Comparison of ENCODE assay signal across 14 mouse cellular contexts in the genomic region with DNA sequence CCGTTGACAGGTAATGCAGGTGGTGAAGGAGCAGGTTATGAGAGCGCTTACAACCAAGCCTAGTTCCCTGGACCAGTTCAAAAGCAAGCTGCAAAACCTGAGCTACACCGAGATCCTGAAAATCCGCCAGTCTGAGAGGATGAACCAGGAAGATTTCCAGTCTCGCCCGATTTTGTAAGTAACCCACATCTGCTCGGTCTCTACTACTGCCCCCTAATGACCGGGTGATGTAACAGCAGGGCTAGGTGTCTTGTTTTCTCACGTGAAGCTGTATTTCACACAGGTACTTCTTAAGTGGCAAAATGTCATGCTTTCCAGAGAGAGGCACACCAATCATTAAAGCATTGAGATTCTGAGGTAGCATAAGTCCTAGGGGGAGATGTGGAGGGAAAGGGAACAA.
DNase-seq lines count a peak whose midpoint lies in the region; ATAC-seq and TF ChIP-seq lines count a peak whose summit lies in the region.
"Had no signal": no experiment of that assay in that cellular context is flagged by ENCODE, and none has a peak within 500 bp of the region (broad histone marks: within the 10 kb centered on the region; RNA-seq: fewer than 3 reads in every experiment).

No protein-coding gene starts in this region.

- no peaks in the 10 kb centered on the region for H3K4me1 ChIP-seq in spleen, adult 2 months (ENCODE audit: control insufficient read depth, insufficient read depth, insufficient read length)
- H3K4me1 ChIP-seq: heart, embryonic 15.5 days; midbrain, embryonic 10.5 days had no signal

- peaks cover 11% of the 10 kb centered on the region for H3K36me3 ChIP-seq in spleen, adult 2 months (ENCODE audit: control insufficient read depth, insufficient read depth, low read length)
- H3K36me3 ChIP-seq: heart, embryonic 15.5 days; midbrain, embryonic 10.5 days had no signal

- peak; percentile 37; the same call in 1 of the 2 replicates for TF ChIP-seq CTCF in spleen, adult 2 months (IDR thresholded peaks at IDR 0.05; ENCODE audit: extremely low read depth, insufficient read depth, insufficient read length, insufficient replicate concordance)

- intact Hi-C loops in heart, postnatal 10 days (cut with DNase I): no loop called here

- no peak overlapping the region for H3K4me3 ChIP-seq in spleen, adult 2 months (ENCODE audit: extremely low read depth, insufficient read depth, insufficient read length)
- H3K4me3 ChIP-seq: heart, embryonic 15.5 days; midbrain, embryonic 10.5 days; neural tube, embryonic 13.5 days had no signal

- H3K27ac ChIP-seq in spleen, adult 2 months (ENCODE audit: insufficient read depth, low read length): no peak overlapping the region
- H3K27ac ChIP-seq: heart, embryonic 15.5 days; midbrain, embryonic 10.5 days; neural tube, embryonic 13.5 days had no signal

- no peak for TF ChIP-seq POLR2A in spleen, adult 2 months (IDR thresholded peaks at IDR 0.05; ENCODE audit: low read depth, low read length)

- WGBS in spleen, adult 2 months: 83% methylated on average over 9 of the region's 9 CpGs

- H3K27me3 ChIP-seq in spleen, adult 2 months (ENCODE audit: control insufficient read depth, insufficient read depth, low read length): no peaks in the 10 kb centered on the region
- H3K27me3 ChIP-seq: heart, embryonic 15.5 days; neural tube, embryonic 13.5 days had no signal

- peak; percentile 42 for DNase-seq in heart, adult 11 months
- DNase-seq in heart, postnatal 10 days: no peak
- DNase-seq in spleen, adult 2 months (ENCODE audit: low read depth in 1 of 2, low spot score in 2 of 2): peak in 1 of 2 experiments; percentile 7
- DNase-seq in spleen, postnatal 10 days (ENCODE audit: low spot score in 2 of 2): no peak
- DNase-seq in ovary, postnatal 36 days (ENCODE audit: low spot score): no peak
- no peak for DNase-seq in yolk sac, embryonic 10.5 days (ENCODE audit: low spot score)
- DNase-seq in frontal cortex, postnatal 10 days (ENCODE audit: low spot score in 2 of 2): no peak
- DNase-seq: adrenal gland, postnatal 36 days; cerebellum, postnatal 25 days; right cerebral cortex, postnatal 14 days had no signal

- peak; percentile 44 for ATAC-seq in granulocyte monocyte progenitor cell, adult 5-6 weeks (replicated peaks; ENCODE audit: poor library complexity, severe bottlenecking)
